Mouse (Mus musculus) hindbrain, embryonic 14.5 days (tissue): ENCODE results near the gene Hoxa3. TPM values are rescaled to one million over a fixed set of nuclear protein-coding genes. Genes with fewer than 3 reads are reported as not detected.

ENCODE experiments used
- ATAC-seq: fragments of 200-750 bp; cut with Nextera tagmentation; 2 replicates; pipeline ENCODE4 v1.8.0; 2017; ENCODE audit warnings: moderate number of reproducible peaks, mild to moderate bottlenecking, moderate TSS enrichment, moderate library complexity; ENCODE audit not compliant: low FRiP score
- DNase-seq: peaks from one replicate; pipeline ENCODE4 v3.0.0-alpha.2; 2015; ENCODE audit warnings: low spot score
- H3K27ac ChIP-seq: fragments of 300-500 bp; sonication (generic); 2 replicates; pipeline ENCODE4 v1.5.1; 2014; ENCODE audit warnings: mild to moderate bottlenecking, moderate library complexity
- H3K27me3 ChIP-seq: fragments of 300-500 bp; sonication (generic); 2 replicates; pipeline ENCODE4 v1.6.1; 2014; ENCODE audit warnings: mild to moderate bottlenecking, low read length, mixed read lengths; ENCODE audit not compliant: control insufficient read depth, insufficient read depth
- H3K36me3 ChIP-seq: fragments of 300-500 bp; sonication (generic); replicated peaks from 2 replicates; pipeline ENCODE4 v1.6.1; 2014; ENCODE audit not compliant: control insufficient read depth, insufficient read depth
- H3K4me1 ChIP-seq: fragments of 300-500 bp; sonication (generic); replicated peaks from 2 replicates; pipeline ENCODE4 v1.6.1; 2014; ENCODE audit warnings: antibody characterized with exemption, low read length, mixed read lengths; ENCODE audit not compliant: control insufficient read depth, insufficient read depth
- H3K4me2 ChIP-seq: fragments of 300-500 bp; sonication (generic); replicated peaks from 2 replicates; pipeline ENCODE4 v1.6.1; 2014; ENCODE audit warnings: mild to moderate bottlenecking, moderate library complexity
- H3K4me3 ChIP-seq: fragments of 300-500 bp; sonication (generic); replicated peaks from 2 replicates; pipeline ENCODE4 v1.5.1; 2014; ENCODE audit warnings: mild to moderate bottlenecking, low read length
- H3K9ac ChIP-seq: fragments of 300-500 bp; sonication (generic); 2 replicates; pipeline ENCODE4 v1.6.1; 2014
- H3K9me3 ChIP-seq: fragments of 300-500 bp; sonication (generic); 2 replicates; pipeline ENCODE4 v1.6.1; 2016; ENCODE audit warnings: low read length; ENCODE audit not compliant: control insufficient read depth
- whole genome bisulfite sequencing: fragments of 180-500 bp; shearing (Covaris S2); extraction: QIAGEN DNeasy Blood & Tissue Kit; methylation state at CpG from one replicate; pipeline ENCODE4 v1.1.7; 2014; 5-methylcytosine and 5-hydroxymethylcytosine counted together
- polyA plus RNA-seq: library from polyadenylated mRNA; unstranded; fragments of >200 nt; fragmentation: Nextera tagmentation; extraction: Ambion mirVana; gene quantifications from 2 replicates; pipeline ENCODE4 v1.2.1, GENCODE M21; 2014

Gene Hoxa3
- polyA plus RNA-seq, 1 experiment from 2014 or later, result 24.9 TPM

DNA sequence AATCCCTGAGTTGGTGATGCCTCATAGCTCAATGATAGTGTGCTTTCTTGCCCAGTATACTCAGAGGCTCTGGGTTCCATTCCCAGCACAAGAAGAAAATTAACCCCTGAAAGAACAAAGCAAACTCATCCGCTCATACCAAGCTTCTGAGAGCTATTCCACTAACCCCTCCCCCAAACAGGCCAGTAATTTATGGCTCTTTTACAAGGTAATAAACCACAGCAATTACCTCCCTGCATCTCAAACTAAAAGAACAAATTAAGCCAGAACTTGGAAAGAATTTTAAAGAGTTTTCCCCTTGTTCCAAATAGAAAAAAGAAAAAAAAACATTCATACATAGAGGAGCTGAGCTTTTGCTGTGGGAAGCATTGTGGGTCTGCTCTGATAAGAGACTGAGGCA is 30.3 kb downstream of the Hoxa3 start:
- Histone ChIP-seq H3K27ac (peak overlapping the region; percentile 100), H3K9ac (peak overlapping the region; percentile 99), H3K4me3 (peak overlapping the region; percentile 71), H3K36me3 (no peaks in the 10 kb centered on the region), H3K9me3 (no peaks in the 10 kb centered on the region), H3K27me3 (peaks cover 91% of the 10 kb centered on the region), H3K4me2 (peak overlapping the region; percentile 81), H3K4me1 (peaks cover 17% of the 10 kb centered on the region)
- ATAC-seq (no peak), DNase-seq (no peak)
- 27% methylated on average over 1 of the region's 1 CpGs for WGBS

DNA sequence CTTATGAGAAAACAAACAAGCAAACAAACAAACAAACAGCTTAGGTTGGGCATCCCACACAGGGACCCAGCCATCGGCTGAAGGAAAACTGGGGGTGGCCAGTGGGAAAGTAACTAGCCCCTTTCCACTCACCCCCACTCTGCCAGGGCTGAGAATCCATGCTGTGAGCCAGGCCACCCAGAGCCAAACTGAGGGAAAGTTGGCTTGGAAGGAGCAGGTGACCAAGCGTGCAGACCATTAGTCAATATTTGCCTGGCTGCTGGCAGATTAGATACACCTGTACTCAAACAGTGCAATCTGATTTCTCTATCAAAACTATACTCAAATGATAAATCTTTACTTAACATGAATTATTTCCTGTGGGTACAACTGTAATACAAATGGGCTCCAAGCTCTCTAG is 31.1 kb downstream of the Hoxa3 start:
- DNase-seq, result no peak
- H3K4me3 ChIP-seq, result peak overlapping the region; percentile 71

DNA sequence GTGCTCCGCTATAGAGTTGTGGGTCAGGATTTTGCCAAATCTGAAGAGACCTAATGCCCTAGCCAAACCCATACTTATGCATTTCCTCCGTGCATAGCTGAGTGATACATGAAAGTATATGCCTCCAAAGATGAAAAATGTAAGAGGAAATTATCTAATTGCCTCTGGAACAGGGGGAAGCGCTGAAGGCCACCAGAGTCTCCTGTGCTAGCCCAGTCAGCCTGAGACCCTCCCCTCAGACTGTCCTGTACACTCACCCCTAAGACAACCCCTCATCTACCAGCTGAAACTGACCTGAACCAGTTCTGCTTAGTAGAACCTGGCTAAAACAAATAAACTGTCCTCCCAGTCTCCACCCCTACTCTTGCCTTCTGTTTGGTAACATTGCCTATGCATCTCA is 32.4 kb downstream of the Hoxa3 start:
- DNase-seq (no peak), ATAC-seq (no peak)
- Histone ChIP-seq H3K4me3 (peak overlapping the region; percentile 71), H3K27me3 (peaks cover 84% of the 10 kb centered on the region), H3K36me3 (no peaks in the 10 kb centered on the region), H3K27ac (peak overlapping the region; percentile 100), H3K4me2 (peak overlapping the region; percentile 81), H3K9ac (peak overlapping the region; percentile 99), H3K4me1 (peaks cover 17% of the 10 kb centered on the region), H3K9me3 (no peaks in the 10 kb centered on the region)
- 6% methylated on average over 3 of the region's 3 CpGs for WGBS

More for the DNA sequence above, 31.1 kb downstream of the Hoxa3 start:
- peaks cover 92% of the 10 kb centered on the region for H3K27me3 ChIP-seq
- ATAC-seq, result no peak
- H3K4me1 ChIP-seq, result peaks cover 17% of the 10 kb centered on the region
- H3K27ac ChIP-seq, result peak overlapping the region; percentile 100
- peak overlapping the region; percentile 81 for H3K4me2 ChIP-seq
- H3K9me3 ChIP-seq, result no peaks in the 10 kb centered on the region
- H3K9ac ChIP-seq, result peak overlapping the region; percentile 99
- no peaks in the 10 kb centered on the region for H3K36me3 ChIP-seq
- 21% methylated on average over 2 of the region's 2 CpGs for WGBS

DNA sequence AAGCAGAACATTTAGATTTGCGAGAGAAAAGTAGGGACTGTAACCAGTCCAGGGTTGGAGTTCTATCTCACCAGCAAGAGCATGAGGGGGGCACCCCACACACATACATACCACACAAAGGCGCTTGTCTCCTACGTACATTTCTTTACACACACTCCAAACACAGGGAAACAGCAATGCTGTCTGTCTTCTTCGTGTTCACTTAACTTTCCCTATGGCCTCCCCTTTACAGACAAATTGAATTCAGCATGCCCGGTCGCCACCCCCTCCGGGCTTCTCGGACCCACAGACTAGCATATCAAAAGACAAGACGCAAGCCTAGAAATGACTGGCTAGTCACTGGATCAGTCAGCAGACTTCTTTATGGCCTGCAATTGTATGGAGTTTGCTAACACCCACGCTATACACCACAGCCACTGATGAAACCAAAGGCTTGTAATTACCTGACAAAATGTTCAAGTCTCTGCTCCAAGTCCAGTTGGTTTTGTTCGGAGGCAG is 32.9 kb downstream of the Hoxa3 start:
- WGBS, result 1% methylated on average over 11 of the region's 11 CpGs
- Histone ChIP-seq H3K4me3 (peak overlapping the region; percentile 71), H3K4me1 (peaks cover 17% of the 10 kb centered on the region), H3K36me3 (no peaks in the 10 kb centered on the region), H3K27ac (peak overlapping the region; percentile 100), H3K9ac (peak overlapping the region; percentile 99), H3K4me2 (peak overlapping the region; percentile 81), H3K27me3 (peaks cover 80% of the 10 kb centered on the region), H3K9me3 (no peaks in the 10 kb centered on the region)
- DNase-seq, result no peak
- no peak for ATAC-seq

DNA sequence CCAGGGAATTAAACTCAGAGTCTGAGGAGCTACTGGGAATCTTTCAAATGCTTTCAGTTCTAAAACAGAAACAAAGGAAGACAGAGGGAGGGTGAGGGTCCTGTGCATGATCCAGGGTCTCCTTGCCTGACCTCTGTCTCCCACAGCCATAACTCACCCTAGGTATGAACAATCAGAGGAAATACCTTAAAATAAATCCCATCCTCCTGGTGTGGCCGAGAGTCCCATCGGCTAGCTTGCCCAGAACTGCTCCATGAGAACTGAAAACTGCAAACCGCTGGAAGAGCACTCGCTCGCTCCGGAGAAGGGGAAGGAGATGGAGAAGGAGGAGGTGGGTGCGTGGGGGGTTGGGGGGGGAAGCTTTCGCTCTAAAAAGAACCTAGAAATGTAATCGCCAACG is 33.4 kb downstream of the Hoxa3 start:
- under 1% methylated on average over 10 of the region's 10 CpGs for WGBS
- H3K27ac ChIP-seq, result peak overlapping the region; percentile 100
- DNase-seq, result no peak

DNA sequence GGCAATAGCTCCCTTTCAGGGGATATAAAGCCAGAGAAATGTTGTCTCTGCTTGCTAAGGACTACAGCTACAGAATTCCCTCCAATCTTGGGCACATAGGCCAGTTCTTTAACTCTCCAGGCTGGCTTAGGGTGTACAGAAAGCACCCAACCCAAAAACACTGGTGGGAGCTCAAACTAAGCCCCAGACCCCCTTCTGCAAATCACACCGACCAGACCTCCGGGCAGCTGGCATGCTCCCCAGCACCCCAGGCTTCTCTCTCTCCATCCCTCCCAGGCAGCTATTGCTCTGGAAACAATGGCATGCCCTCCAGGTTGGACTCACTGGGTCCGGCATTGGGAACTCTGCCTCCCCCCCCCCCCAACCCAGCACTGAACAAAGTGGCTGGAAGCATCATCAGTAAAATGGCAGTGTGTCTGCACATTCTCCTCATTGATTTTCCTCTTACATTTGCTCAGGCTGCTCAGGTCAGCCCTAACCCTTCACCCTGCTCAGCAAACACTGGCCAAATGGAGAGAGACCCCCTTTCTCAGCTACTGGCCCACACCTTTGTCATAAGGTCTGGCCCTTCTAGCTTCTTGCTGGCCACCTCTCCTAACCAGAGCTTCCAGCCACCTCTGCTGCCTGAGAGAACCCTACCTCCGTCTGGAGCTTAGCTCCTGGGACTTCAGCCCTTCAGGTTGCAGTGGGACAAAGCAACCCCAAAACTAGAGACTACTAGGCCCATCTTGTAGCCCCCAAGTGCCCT is 34.0 kb downstream of the Hoxa3 start:
- Histone ChIP-seq H3K27ac (peak overlapping the region; percentile 100), H3K4me2 (peak overlapping the region; percentile 81), H3K27me3 (peaks cover 78% of the 10 kb centered on the region), H3K36me3 (no peaks in the 10 kb centered on the region), H3K9ac (peak overlapping the region; percentile 99), H3K4me1 (peaks cover 10% of the 10 kb centered on the region), H3K4me3 (peak overlapping the region; percentile 71), H3K9me3 (no peaks in the 10 kb centered on the region)
- DNase-seq, result no peak
- ATAC-seq, result no peak
- WGBS, result 0% methylated on average over 3 of the region's 4 CpGs

More for the DNA sequence above, 33.4 kb downstream of the Hoxa3 start:
- Histone ChIP-seq H3K9ac (peak overlapping the region; percentile 99), H3K27me3 (peaks cover 78% of the 10 kb centered on the region), H3K4me2 (peak overlapping the region; percentile 81), H3K9me3 (no peaks in the 10 kb centered on the region), H3K4me3 (peak overlapping the region; percentile 71), H3K4me1 (peaks cover 16% of the 10 kb centered on the region), H3K36me3 (no peaks in the 10 kb centered on the region)
- ATAC-seq, result no peak

DNA sequence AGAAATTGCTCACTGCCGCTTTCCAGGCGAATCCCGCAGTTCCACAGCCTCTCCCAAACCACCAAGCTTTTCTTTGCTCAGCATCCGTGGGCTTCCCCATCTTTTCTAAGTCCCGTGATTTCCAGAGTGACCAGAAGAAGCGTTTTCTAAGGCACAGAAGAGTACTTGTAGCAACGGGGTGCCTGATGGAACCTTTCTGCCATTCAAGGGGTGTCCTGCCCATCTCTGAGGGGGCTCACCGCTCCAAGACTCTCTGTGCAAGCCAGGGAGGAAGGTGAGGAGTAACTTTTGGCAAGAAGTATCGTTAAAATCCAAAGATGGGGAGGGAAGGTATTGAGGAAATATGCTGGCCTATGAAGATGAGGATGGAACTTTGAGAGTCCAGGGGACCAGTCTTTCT is 35.3 kb downstream of the Hoxa3 start:
- no peak for DNase-seq
- H3K4me1 ChIP-seq, result peaks cover 8% of the 10 kb centered on the region
- H3K36me3 ChIP-seq, result no peaks in the 10 kb centered on the region
- WGBS, result 1% methylated on average over 9 of the region's 9 CpGs
- peak overlapping the region; percentile 99 for H3K9ac ChIP-seq
- peaks cover 77% of the 10 kb centered on the region for H3K27me3 ChIP-seq
- peak overlapping the region; percentile 81 for H3K4me2 ChIP-seq
- no peak for ATAC-seq
- H3K27ac ChIP-seq, result peak overlapping the region; percentile 100
- H3K4me3 ChIP-seq, result peak overlapping the region; percentile 71
- H3K9me3 ChIP-seq, result no peaks in the 10 kb centered on the region

DNA sequence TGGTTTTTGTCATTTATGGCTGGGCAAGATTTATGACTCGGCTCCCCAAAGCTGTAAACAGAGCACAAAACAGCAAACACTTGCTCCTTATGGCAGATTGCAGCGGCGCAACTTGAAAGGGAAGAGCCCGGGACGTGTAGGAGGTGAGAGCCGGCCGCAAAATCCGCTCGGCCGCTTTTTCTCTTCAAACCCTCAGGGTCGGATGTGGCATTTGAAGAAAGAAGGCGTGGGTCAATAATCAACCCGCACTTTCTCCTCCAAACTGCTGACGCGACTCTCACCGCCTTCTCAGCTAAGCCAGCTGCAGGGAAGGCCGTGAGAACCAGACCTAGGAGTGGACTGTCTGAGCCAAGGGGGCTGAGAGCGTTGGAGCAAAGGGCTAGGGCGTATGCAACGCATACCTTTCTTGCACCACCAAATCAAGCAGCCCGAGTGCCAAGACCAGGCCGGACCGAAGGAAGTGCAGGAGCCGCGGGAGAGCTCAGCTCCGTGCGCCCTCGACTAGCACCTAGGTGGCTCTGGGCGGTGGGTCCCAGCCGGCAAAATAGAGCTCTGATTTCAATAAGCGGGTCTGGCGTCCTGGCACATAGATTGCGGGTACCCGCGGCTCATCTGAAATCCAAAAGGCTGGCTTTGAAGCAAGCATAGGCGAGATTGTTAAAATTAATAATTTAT is 35.9 kb downstream of the Hoxa3 start, which contains the start of gene 5730596B20Rik:
Gene 5730596B20Rik, plus strand, starts transcription at position 438 of the 675 bp plus-strand sequence.
- Histone ChIP-seq H3K9ac (peak within 1 kb of the TSS; percentile 99), H3K4me1 (peaks cover 8% of the 10 kb centered on the region), H3K4me2 (peak within 1 kb of the TSS; percentile 81), H3K9me3 (no peaks in the 10 kb centered on the region), H3K27me3 (peaks cover 77% of the 10 kb centered on the region), H3K27ac (peak within 1 kb of the TSS; percentile 100), H3K36me3 (no peaks in the 10 kb centered on the region), H3K4me3 (peak within 1 kb of the TSS; percentile 71)
- WGBS, result 1% methylated on average over 36 of the region's 36 CpGs
- no peak for ATAC-seq
- DNase-seq, result no peak

DNA sequence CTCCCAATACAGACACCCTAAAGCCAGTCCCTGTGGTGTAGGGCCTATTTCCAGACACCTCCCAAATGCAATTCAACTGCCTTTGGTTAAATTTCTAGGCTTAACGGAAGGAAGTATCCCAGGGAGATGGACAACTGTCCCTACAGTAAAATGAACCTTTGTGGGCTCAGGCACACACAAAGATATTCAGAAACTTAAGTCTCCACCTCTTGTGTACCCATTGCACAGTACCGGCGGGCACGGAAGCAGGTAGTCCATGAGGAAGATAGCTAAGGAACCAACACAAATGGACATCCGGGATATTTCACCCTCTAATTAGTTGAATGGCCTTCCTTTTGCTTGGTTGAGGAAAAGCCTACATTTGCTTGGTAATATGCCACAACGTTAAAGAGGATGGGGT is 36.7 kb downstream of the Hoxa3 start:
- ATAC-seq (no peak), DNase-seq (no peak)
- H3K4me1 ChIP-seq, result peaks cover 10% of the 10 kb centered on the region
- H3K9ac ChIP-seq, result peak overlapping the region; percentile 99
- no peaks in the 10 kb centered on the region for H3K9me3 ChIP-seq
- WGBS, result 2% methylated on average over 6 of the region's 6 CpGs
- peak overlapping the region; percentile 100 for H3K27ac ChIP-seq
- H3K4me3 ChIP-seq, result peak overlapping the region; percentile 71
- H3K27me3 ChIP-seq, result peaks cover 77% of the 10 kb centered on the region
- H3K36me3 ChIP-seq, result no peaks in the 10 kb centered on the region
- peak overlapping the region; percentile 81 for H3K4me2 ChIP-seq
